Comparison of ENCODE assay signal across 8 mouse cellular contexts in the genomic region with DNA sequence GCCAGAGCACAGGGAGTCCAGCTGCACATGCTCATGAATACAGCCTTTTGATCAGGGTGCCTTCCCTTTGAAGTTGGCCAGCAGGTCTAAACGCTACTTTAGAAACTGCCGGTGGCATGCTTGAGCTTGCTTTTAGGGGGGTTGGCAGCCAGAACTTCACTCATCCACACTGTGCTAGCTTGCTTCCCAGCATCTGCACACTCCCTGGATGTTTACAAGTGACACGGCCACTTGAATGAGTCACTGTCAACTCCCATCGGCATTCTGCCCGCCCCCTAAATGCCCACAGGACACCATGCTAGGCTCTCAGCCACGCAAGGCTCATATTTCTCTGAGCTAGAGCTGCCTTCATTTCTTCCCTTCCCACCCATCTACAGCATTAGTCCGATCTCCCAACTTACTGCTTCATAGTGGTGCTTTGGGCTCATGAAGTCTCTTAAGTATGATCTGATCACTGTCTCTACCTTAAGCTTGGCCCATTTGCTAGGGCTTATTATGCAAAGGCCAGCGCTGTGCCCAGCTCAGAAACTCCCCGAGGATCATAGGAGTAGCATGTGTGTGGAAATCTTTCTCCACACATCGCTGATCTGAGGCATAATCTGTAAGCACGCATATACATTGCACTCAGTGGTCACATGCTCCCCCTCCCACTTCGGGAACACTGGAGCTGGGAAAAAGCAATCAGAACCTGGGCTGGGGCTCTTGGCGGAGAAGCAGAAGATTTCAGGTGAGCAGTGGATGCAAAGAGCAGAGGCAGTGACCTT.
DNase-seq lines count a peak whose midpoint lies in the region; ATAC-seq lines count a peak whose summit lies in the region.

No protein-coding gene starts in this region.

- peak; percentile 1 for DNase-seq in CD4-positive, CD25-positive, alpha-beta regulatory T cell, adult 2 months (ENCODE audit: low read depth, low spot score)
- peak; percentile 25 to 46 for DNase-seq in urinary bladder, adult 18-20 months (ENCODE audit: low spot score in 2 of 2)
- DNase-seq in urinary bladder, postnatal 4 days (ENCODE audit: low spot score in 2 of 2), result no peak
- peak; percentile 6 for DNase-seq in mesoderm, embryonic 11.5 days (ENCODE audit: low read depth, low spot score)
- DNase-seq in thymus, postnatal 14 days, result no peak
- no peak for DNase-seq in spleen, postnatal 4 days (ENCODE audit: low spot score in 2 of 2)

- no peak overlapping the region for H3K4me3 ChIP-seq in heart, embryonic 14.5 days (ENCODE audit: control insufficient read depth in 1 of 2, insufficient read depth in 1 of 2, low read depth in 1 of 2, low read length in 2 of 2)

- H3K27me3 ChIP-seq in heart, embryonic 14.5 days (ENCODE audit: control insufficient read depth, insufficient read depth, low read length), result no peaks in the 10 kb centered on the region

- no peaks in the 10 kb centered on the region for H3K4me1 ChIP-seq in heart, embryonic 14.5 days (ENCODE audit: control insufficient read depth in 2 of 2, insufficient read depth in 2 of 2, low read length in 2 of 2)

- H3K9ac ChIP-seq in heart, embryonic 14.5 days (ENCODE audit: low read length), result peak overlapping the region; percentile 12; the same call in 1 of the 2 replicates

- H3K27ac ChIP-seq in heart, embryonic 14.5 days (replicated peaks in 1 of 2; ENCODE audit: control insufficient read depth in 1 of 2, insufficient read depth in 1 of 2, low read depth in 2 of 2, low read length in 2 of 2), result no peak overlapping the region

- H3K9me3 ChIP-seq in heart, embryonic 14.5 days (ENCODE audit: control insufficient read depth, low read length), result no peaks in the 10 kb centered on the region

- H3K4me2 ChIP-seq in heart, embryonic 14.5 days (ENCODE audit: low read length), result peak overlapping the region; percentile 57

- no peaks in the 10 kb centered on the region for H3K36me3 ChIP-seq in heart, embryonic 14.5 days (ENCODE audit: control insufficient read depth, insufficient read depth, low read length)

- ATAC-seq in CD4-positive, CD25-positive, alpha-beta regulatory T cell, adult 4 months, result no peak
- ATAC-seq in heart, embryonic 14.5 days (ENCODE audit: insufficient number of reproducible peaks, insufficient read depth, low FRiP score, low read depth), result no peak

- WGBS in heart, embryonic 14.5 days, result 47% methylated on average over 13 of the region's 13 CpGs

Comparison
In these comparisons a context has a peak if more than half of its experiments do, and no peak if none do; other contexts are left out.
1. DNase-seq: peak in CD4-positive, CD25-positive, alpha-beta regulatory T cell, adult 2 months (single experiment), urinary bladder, adult 18-20 months (2 of 2) and mesoderm, embryonic 11.5 days (single experiment); none in urinary bladder, postnatal 4 days (0 of 2), thymus, postnatal 14 days (single experiment) and spleen, postnatal 4 days (0 of 2).